Mouse (Mus musculus) inflammation-experienced regulatory T-cells, adult 16 weeks (primary cell): ENCODE measurements around the gene Gm13276. TPM values are rescaled to one million over a fixed set of nuclear protein-coding genes. Genes with fewer than 3 reads are reported as not detected.

Source experiments
- polyA plus RNA-seq: library from polyadenylated mRNA; unstranded; fragments of 100-300 nt; shearing (Covaris generic); gene quantifications from one replicate; pipeline ENCODE4 v1.2.1, GENCODE M21; 2017

The Gm13276 gene
- polyA plus RNA-seq: not detected

GRCm38 (mm10) chr4:88785409-88785808, at the start of gene Gm13276:
Gm13276 (plus strand) TSS chr4:88785709.

DNA sequence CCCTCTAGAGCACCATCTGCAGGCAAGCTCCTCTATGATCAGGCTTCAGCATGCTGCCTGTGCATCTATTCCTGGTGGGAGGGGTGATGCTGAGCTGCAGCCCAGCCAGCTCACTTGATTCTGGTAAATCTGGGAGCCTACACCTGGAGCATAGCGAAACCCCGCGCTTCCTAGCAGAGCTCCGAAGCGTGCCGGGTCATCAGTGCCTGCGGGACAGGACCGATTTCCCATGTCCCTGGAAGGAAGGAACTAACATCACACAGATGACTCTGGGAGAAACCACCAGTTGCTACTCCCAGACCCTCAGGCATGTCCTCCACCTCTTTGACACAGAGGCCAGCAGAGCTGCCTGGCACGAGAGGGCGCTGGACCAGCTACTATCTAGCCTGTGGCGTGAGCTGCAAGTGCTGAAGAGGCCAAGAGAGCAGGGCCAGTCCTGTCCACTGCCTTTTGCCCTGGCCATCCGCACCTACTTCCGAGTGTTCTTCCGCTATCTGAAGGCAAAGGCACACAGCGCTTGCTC, 30.6 kb upstream of the Gm13276 start, which contains the start of gene Gm13271:
TSS of gene Gm13271 (plus strand) at position 51 of the 523 bp plus-strand sequence.

DNA sequence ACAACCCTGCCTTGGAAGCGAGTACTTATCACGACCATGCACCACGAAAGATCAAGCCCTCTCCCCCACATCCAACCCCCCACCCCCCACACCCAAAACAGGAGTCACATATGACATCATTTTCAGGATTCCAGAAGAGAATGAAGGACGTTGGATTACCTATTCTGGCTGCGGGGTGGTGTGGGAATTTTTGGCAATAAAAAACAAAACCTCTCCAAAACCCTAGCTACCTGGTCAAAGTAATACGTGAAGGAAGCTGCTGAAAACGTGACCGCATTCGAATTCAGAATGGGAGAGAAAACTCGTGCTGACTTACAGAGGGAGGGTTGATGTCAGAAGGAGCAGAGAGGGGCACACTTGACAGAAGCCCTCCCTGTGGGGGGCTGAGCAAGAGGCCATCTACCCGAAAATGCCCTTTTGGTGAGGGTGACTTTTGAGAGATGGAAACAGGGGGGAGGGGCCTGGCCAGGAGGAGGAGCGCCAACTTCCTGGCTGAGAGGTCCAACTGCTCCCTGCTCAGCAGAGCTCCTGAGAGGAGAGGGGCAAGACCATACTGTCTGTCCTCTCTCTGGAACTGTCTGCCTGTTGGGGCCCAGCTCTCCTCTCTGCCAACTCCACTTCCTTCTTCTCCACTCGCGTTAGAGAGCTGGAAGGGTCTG, 25.8 kb upstream of the Gm13276 start, which contains the start of gene Gm13283:
TSS of gene Gm13283 (plus strand) at position 510 of the 659 bp plus-strand sequence.

GRCm38 (mm10) chr4:88773534-88773933, 12.0 kb upstream of the Gm13276 start, which contains the start of gene Gm13290:
Gm13290 (plus strand) TSS chr4:88773834.

GRCm38 (mm10) chr4:88776622-88777021, 8.9 kb upstream of the Gm13276 start, which contains the start of gene Gm13289:
Gm13289 (plus strand) TSS chr4:88776922.

GRCm38 (mm10) chr4:88779550-88779949, 6.0 kb upstream of the Gm13276 start, which contains the start of gene Gm13272:
Gm13272 (plus strand) TSS chr4:88779850.

DNA sequence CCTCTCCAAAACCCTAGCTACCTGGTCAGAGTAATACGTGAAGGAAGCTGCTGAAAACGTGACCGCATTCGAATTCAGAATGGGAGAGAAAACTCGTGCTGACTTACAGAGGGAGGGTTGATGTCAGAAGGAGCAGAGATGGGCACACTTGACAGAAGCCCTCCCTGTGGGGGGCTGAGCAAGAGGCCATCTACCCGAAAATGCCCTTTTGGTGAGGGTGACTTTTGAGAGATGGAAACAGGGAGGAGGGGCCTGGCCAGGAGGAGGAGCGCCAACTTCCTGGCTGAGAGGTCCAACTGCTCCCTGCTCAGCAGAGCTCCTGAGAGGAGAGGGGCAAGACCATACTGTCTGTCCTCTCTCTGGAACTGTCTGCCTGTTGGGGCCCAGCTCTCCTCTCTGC, 3.7 kb upstream of the Gm13276 start, which contains the start of gene Ifnz:
TSS of gene Ifnz (plus strand) at position 301 of the 400 bp plus-strand sequence.

GRCm38 (mm10) chr4:88788402-88788801, 2.9 kb downstream of the Gm13276 start, which contains the start of gene Gm13277:
Gm13277 (plus strand) TSS chr4:88788632.

GRCm38 (mm10) chr4:88791250-88791649, 5.7 kb downstream of the Gm13276 start, which contains the start of gene Gm13278:
Gm13278 (plus strand) TSS chr4:88791550.

DNA sequence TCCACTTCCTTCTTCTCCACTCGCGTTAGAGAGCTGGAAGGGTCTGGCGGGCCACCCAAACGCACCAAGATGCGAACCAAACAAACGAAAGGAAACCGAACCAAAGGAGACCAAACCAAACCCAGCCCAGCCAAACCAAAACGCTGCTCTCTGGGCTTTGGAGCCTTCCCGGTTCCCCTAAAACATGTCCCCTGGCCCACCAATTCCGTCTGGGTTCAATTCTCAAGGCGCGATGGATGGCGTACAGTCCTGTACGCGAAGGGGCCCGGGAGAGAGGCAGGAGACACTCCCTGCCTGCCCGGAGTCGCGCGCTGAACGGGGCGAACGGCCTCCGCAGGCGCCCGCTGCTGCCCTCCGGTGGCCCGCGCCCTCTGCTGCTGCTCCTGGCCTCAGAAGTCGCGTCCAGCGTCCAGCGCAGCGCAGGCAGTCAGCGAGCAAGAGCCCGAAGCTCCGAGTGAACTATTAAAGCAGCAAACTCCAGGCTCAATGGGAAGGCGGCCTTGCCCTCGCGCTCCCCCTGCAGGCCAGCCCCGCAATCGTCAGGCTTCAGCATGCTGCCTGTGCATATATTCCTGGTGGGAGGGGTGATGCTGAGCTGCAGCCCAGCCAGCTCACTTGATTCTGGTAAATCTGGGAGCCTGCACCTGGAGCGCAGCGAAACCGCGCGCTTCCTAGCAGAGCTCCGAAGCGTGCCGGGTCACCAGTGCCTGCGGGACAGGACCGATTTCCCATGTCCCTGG, 8.6 kb downstream of the Gm13276 start, which contains the start of gene Gm13275:
TSS of gene Gm13275 (plus strand) at position 552 of the 740 bp plus-strand sequence.

DNA sequence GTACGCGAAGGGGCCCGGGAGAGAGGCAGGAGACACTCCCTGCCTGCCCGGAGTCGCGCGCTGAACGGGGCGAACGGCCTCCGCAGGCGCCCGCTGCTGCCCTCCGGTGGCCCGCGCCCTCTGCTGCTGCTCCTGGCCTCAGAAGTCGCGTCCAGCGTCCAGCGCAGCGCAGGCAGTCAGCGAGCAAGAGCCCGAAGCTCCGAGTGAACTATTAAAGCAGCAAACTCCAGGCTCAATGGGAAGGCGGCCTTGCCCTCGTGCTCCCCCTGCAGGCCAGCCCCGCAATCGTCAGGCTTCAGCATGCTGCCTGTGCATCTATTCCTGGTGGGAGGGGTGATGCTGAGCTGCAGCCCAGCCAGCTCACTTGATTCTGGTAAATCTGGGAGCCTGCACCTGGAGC, 11.6 kb downstream of the Gm13276 start, which contains the start of gene Gm13279:
TSS of gene Gm13279 (plus strand) at position 301 of the 400 bp plus-strand sequence.

GRCm38 (mm10) chr4:88799365-88799764, 13.9 kb downstream of the Gm13276 start, which contains the start of gene Gm13285:
Gm13285 (plus strand) TSS chr4:88799665.

GRCm38 (mm10) chr4:88802954-88803353, 17.4 kb downstream of the Gm13276 start, which contains the start of gene Gm13287:
Gm13287 (plus strand) TSS chr4:88803254.

DNA sequence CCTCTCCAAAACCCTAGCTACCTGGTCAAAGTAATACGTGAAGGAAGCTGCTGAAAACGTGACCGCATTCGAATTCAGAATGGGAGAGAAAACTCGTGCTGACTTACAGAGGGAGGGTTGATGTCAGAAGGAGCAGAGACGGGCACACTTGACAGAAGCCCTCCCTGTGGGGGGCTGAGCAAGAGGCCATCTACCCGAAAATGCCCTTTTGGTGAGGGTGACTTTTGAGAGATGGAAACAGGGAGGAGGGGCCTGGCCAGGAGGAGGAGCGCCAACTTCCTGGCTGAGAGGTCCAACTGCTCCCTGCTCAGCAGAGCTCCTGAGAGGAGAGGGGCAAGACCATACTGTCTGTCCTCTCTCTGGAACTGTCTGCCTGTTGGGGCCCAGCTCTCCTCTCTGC, 19.7 kb downstream of the Gm13276 start, which contains the start of gene Gm13288:
TSS of gene Gm13288 (plus strand) at position 301 of the 400 bp plus-strand sequence.

DNA sequence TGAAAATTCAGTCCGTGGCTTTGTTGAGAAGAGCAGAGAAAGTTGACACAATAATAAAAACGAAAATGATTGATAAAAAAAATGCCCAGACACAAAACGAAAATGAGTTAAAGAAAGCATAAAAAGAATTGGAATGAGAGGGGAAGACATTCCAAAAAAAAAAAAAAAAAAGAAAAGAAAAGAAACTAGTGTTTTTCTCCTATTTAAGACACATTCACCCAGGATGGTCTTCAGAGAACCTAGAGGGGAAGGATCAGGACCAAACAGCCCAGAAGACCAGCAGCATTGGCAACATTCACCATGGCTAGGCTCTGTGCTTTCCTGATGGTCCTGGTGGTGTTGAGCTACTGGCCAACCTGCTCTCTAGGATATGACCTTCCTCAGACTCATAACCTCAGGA, 30.4 kb downstream of the Gm13276 start, which contains the start of gene Ifna7:
TSS of gene Ifna7 (plus strand) at position 301 of the 400 bp plus-strand sequence.

GRCm38 (mm10) chr4:88819659-88820058, 34.1 kb downstream of the Gm13276 start, which contains the start of gene Ifna11:
Ifna11 (plus strand) TSS chr4:88819959.

DNA sequence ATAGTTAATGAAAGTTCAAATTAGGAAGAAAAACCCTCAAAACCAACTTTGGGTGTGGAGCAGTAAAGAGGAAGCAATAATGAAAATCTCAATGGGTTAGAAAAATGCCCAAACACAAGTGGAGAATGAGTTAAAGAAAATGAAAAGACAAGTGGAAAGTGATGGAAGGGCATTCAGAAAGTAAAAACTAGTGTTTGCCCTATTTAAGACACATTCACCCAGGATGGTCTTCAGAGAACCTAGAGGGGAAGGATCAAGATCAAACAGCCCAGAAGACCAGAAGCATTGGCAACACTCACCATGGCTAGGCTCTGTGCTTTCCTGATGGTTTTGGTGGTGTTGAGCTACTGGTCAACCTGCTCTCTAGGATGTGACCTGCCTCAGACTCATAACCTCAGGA, 41.6 kb downstream of the Gm13276 start, which contains the start of gene Ifna6:
TSS of gene Ifna6 (plus strand) at position 301 of the 400 bp plus-strand sequence.

GRCm38 (mm10) chr4:88835225-88835624, 49.7 kb downstream of the Gm13276 start, which contains the start of gene Ifna5:
Ifna5 (plus strand) TSS chr4:88835525.

